9 mouse cellular contexts compared by ENCODE assay signal in the genomic region with DNA sequence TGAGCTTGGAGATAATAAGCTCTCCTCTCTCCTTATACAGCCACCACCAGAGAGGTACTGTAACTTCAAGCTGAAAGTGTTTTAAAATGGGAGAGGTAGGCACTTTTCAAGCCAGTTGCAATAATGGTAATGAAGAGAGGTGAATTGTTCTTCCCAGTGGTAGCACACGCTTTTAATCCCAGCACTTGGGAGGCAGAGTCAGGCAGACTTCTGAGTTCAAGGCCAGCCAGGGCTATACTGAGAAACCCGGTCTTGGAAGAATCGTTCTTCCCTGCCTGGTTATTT. TPM values are rescaled to one million over a fixed set of nuclear protein-coding genes. Genes with fewer than 3 reads are reported as not detected.
DNase-seq lines count a peak whose midpoint lies in the region; ATAC-seq and TF ChIP-seq lines count a peak whose summit lies in the region.
"Had no signal": no experiment of that assay in that cellular context is flagged by ENCODE, and none has a peak within 500 bp of the region (broad histone marks: within the 10 kb centered on the region; RNA-seq: fewer than 3 reads in every experiment).

No protein-coding gene starts in this region.

- H3K27me3 ChIP-seq in heart, embryonic 11.5 days (ENCODE audit: control insufficient read depth, insufficient read depth, low read length): no peaks in the 10 kb centered on the region
- H3K27me3 ChIP-seq in G1E (ENCODE audit: insufficient read depth, low read length): peaks cover 7% of the 10 kb centered on the region
- no peaks in the 10 kb centered on the region for H3K27me3 ChIP-seq in heart, embryonic 16.5 days (ENCODE audit: control insufficient read depth, insufficient read depth, low read length)

- 77% methylated on average over 3 of the region's 3 CpGs for WGBS in heart, embryonic 11.5 days (ENCODE audit: insufficient replicate concordance)
- WGBS in heart, embryonic 16.5 days: 66% methylated on average over 3 of the region's 3 CpGs

- peak overlapping the region; percentile 84 for H3K4me2 ChIP-seq in heart, embryonic 11.5 days
- peak overlapping the region; percentile 83 for H3K4me2 ChIP-seq in heart, embryonic 16.5 days (ENCODE audit: low read depth, low read length)

- DNase-seq in heart, postnatal 25 days (ENCODE audit: low spot score): no peak
- DNase-seq in G1E (ENCODE audit: low spot score): no peak
- DNase-seq in adrenal gland, adult 8-10 months: no peak
- DNase-seq in gastrocnemius, adult 18-20 months (ENCODE audit: low spot score): no peak
- no peak for DNase-seq in kidney, postnatal 14 days

- H3K27ac ChIP-seq in heart, embryonic 11.5 days (ENCODE audit: low read depth, low read length): peak overlapping the region; percentile 98
- peak overlapping the region; percentile 95 for H3K27ac ChIP-seq in heart, embryonic 16.5 days (ENCODE audit: low read length)

- no peak for ATAC-seq in heart, embryonic 11.5 days (replicated peaks; ENCODE audit: insufficient number of reproducible peaks, low FRiP score, low TSS enrichment)
- no peak for ATAC-seq in G1E (ENCODE audit: extremely low read depth, insufficient number of reproducible peaks, low FRiP score, poor library complexity, severe bottlenecking)
- no peak for ATAC-seq in heart, embryonic 16.5 days (replicated peaks; ENCODE audit: extremely low read depth, insufficient read depth, low FRiP score)
- ATAC-seq in megakaryocyte-erythroid progenitor cell, adult 5-6 weeks (replicated peaks; ENCODE audit: low FRiP score, low TSS enrichment, poor library complexity, severe bottlenecking): 0 out of 2 replicates have a peak, but pooled peaks have one; percentile 1

- no peak for TF ChIP-seq CTCF in G1E (IDR thresholded peaks at IDR 0.05; ENCODE audit: low read depth, low read length)

- H3K4me1 ChIP-seq in heart, embryonic 11.5 days (ENCODE audit: control insufficient read depth, insufficient read depth, low read length): no peaks in the 10 kb centered on the region
- peaks cover 26% of the 10 kb centered on the region for H3K4me1 ChIP-seq in G1E (ENCODE audit: insufficient read depth, low read depth, low read length)
- peaks cover 15% of the 10 kb centered on the region for H3K4me1 ChIP-seq in heart, embryonic 16.5 days (ENCODE audit: control insufficient read depth, insufficient read depth, low read length)

- intact Hi-C loops in heart, postnatal 25 days (cut with DNase I): loop anchor here (5.0 to 10.0 kb wide), 4 partner anchors 40 to 165 kb away; no protein-coding TSS in a partner anchor

- peak overlapping the region; percentile 99 for H3K4me3 ChIP-seq in heart, embryonic 11.5 days (ENCODE audit: low read depth, low read length)
- H3K4me3 ChIP-seq in G1E (ENCODE audit: low read depth, low read length): peak overlapping the region; percentile 95; the same call in 1 of the 2 replicates
- H3K4me3 ChIP-seq in heart, embryonic 16.5 days (ENCODE audit: low read length): peak overlapping the region; percentile 95

- no peaks in the 10 kb centered on the region for H3K9me3 ChIP-seq in heart, embryonic 11.5 days (replicated peaks; ENCODE audit: control insufficient read depth, low read length)
- no peaks in the 10 kb centered on the region for H3K9me3 ChIP-seq in G1E (replicated peaks)
- H3K9me3 ChIP-seq in heart, embryonic 16.5 days (replicated peaks; ENCODE audit: control insufficient read depth, low read length): no peaks in the 10 kb centered on the region

- H3K9ac ChIP-seq in heart, embryonic 11.5 days (ENCODE audit: low read depth, low read length): peak overlapping the region; percentile 100; the same call in 1 of the 2 replicates
- peak overlapping the region; percentile 97 for H3K9ac ChIP-seq in heart, embryonic 16.5 days (ENCODE audit: low read length)

- H3K36me3 ChIP-seq in heart, embryonic 11.5 days (ENCODE audit: control insufficient read depth, insufficient read depth, low read length): 0 out of 2 replicates have a peak, but pooled peaks cover 5% of the 10 kb centered on the region
- peaks cover 20% of the 10 kb centered on the region for H3K36me3 ChIP-seq in G1E (replicated peaks)
- H3K36me3 ChIP-seq in heart, embryonic 16.5 days (ENCODE audit: control insufficient read depth, insufficient read depth): no peaks in the 10 kb centered on the region; the same call in 1 of the 2 replicates

RNA-seq across cellular contexts. Expression of a gene that starts 0.7 kb away (rescaled TPM):
- 29.7 and 52.2 TPM in 2 replicates for polyA plus RNA-seq in heart, embryonic 11.5 days (2014; fragmentation: Nextera tagmentation; extraction: Ambion mirVana)
- total RNA-seq in heart, postnatal 25 days (2021): 10 to 100 TPM; 73.0 to 73.3 TPM
- 147 and 158 TPM in 2 replicates for total RNA-seq in G1E (2014; fragmentation: Nextera tagmentation)
- total RNA-seq in G1E (2017): 103 and 112 TPM in 2 replicates
- polyA plus RNA-seq in G1E (2012): 10.4 and 13.1 TPM in 2 replicates
- 39.5 and 40.5 TPM in 2 replicates for polyA plus RNA-seq in heart, embryonic 16.5 days (2015; fragmentation: Nextera tagmentation; extraction: Ambion mirVana)
- total RNA-seq in megakaryocyte-erythroid progenitor cell, adult 5-6 weeks (2014; fragmentation: Nextera tagmentation): 87.0 and 108 TPM in 2 replicates
- total RNA-seq in megakaryocyte-erythroid progenitor cell, adult 5-6 weeks (2017): 117 and 119 TPM in 2 replicates
- total RNA-seq in adrenal gland, adult 8-10 months (2022): 100 to 1,000 TPM; 122 to 194 (median 144) TPM
- total RNA-seq in gastrocnemius, adult 18-20 months (2021): 10 to 100 TPM; 26.9 to 36.5 TPM

RNA-seq across cellular contexts. Expression of a gene that starts 57.5 kb away (rescaled TPM):
- polyA plus RNA-seq in heart, embryonic 11.5 days (2014; fragmentation: Nextera tagmentation; extraction: Ambion mirVana): not detected in 2 replicates
- not detected for total RNA-seq in heart, postnatal 25 days (2021)
- total RNA-seq in G1E (2014; fragmentation: Nextera tagmentation) (not detected in 2 replicates), G1E (2017) (not detected in 2 replicates)
- polyA plus RNA-seq in G1E (2012): not detected in 2 replicates
- not detected in 2 replicates for polyA plus RNA-seq in heart, embryonic 16.5 days (2015; fragmentation: Nextera tagmentation; extraction: Ambion mirVana)
- not detected in 2 replicates for total RNA-seq in megakaryocyte-erythroid progenitor cell, adult 5-6 weeks (2014; fragmentation: Nextera tagmentation)
- not detected in 2 replicates for total RNA-seq in megakaryocyte-erythroid progenitor cell, adult 5-6 weeks (2017)
- not detected for total RNA-seq in adrenal gland, adult 8-10 months (2022)
- not detected for total RNA-seq in gastrocnemius, adult 18-20 months (2021)
- total RNA-seq: gastrocnemius, adult 8-10 months had no signal
